Mouse (Mus musculus) hindbrain, postnatal 0 days (tissue): Measurements from ENCODE around the gene Serp1. TPM values are rescaled to one million over a fixed set of nuclear protein-coding genes. Genes with fewer than 3 reads are reported as not detected.
"Not testable (repeated sequence)": the region's sequence is repeated elsewhere in the genome, so short reads cannot be mapped to it uniquely, and the experiment has no call there.

Experiments used
- ATAC-seq: fragments of 200-750 bp; cut with Nextera tagmentation; 2 replicates; pipeline ENCODE4 v1.8.0; 2017; ENCODE audit warnings: mild to moderate bottlenecking, moderate TSS enrichment, moderate library complexity
- DNase-seq: peaks from one replicate; pipeline ENCODE4 v3.0.0-alpha.2; 2015; ENCODE audit warnings: low spot score
- H3K27ac ChIP-seq: fragments of 300-500 bp; sonication (generic); 2 replicates; pipeline ENCODE4 v1.5.1; 2014; ENCODE audit warnings: mild to moderate bottlenecking
- H3K27me3 ChIP-seq: fragments of 300-500 bp; sonication (generic); 2 replicates; pipeline ENCODE4 v1.6.1; 2014; ENCODE audit warnings: low read length, mixed read lengths; ENCODE audit not compliant: insufficient read depth
- H3K36me3 ChIP-seq: fragments of 300-500 bp; sonication (generic); 2 replicates; pipeline ENCODE4 v1.6.1; 2014; ENCODE audit warnings: low read length, mixed read lengths; ENCODE audit not compliant: insufficient read depth
- H3K4me1 ChIP-seq: fragments of 300-500 bp; sonication (generic); 2 replicates; pipeline ENCODE4 v1.6.1; 2014; ENCODE audit warnings: antibody characterized with exemption, low read length, mixed read lengths; ENCODE audit not compliant: insufficient read depth
- H3K4me2 ChIP-seq: fragments of 300-500 bp; sonication (generic); 2 replicates; pipeline ENCODE4 v1.6.1; 2014; ENCODE audit warnings: low read depth, mild to moderate bottlenecking, low read length, moderate library complexity, mixed read lengths
- H3K4me3 ChIP-seq: fragments of 300-500 bp; sonication (generic); 2 replicates; pipeline ENCODE4 v1.5.1; 2014; ENCODE audit warnings: low read length
- H3K9ac ChIP-seq: fragments of 300-500 bp; sonication (generic); replicated peaks from 2 replicates; pipeline ENCODE4 v1.6.1; 2014; ENCODE audit warnings: mild to moderate bottlenecking, low read length, moderate library complexity, mixed read lengths
- H3K9me3 ChIP-seq: fragments of 300-500 bp; sonication (generic); 2 replicates; pipeline ENCODE4 v1.6.1; 2016; ENCODE audit warnings: low read length, mixed read lengths
- CTCF ChIP-seq: IDR thresholded peaks from 2 replicates; pipeline ENCODE4 v1.5.1; 2016; ENCODE audit warnings: antibody characterized with exemption, control low read depth, low read depth
- WGBS: fragments of 180-500 bp; shearing (Covaris S2); extraction: QIAGEN DNeasy Blood & Tissue Kit; methylation state at CpG from one replicate; pipeline ENCODE4 v1.1.7; 2014; 5-methylcytosine and 5-hydroxymethylcytosine counted together
- polyA plus RNA-seq: library from polyadenylated mRNA; unstranded; fragments of >200 nt; fragmentation: Nextera tagmentation; extraction: Ambion mirVana; gene quantifications from 2 replicates; pipeline ENCODE4 v1.2.1, GENCODE M21; 2015
- total RNA-seq: library from RNA; depleted of rRNA; stranded (reverse); fragments of >200 nt; gene quantifications from 2 replicates; pipeline ENCODE4 v1.2.3, GENCODE M21; 2014; rRNA removed

Serp1 gene
- total and polyA plus RNA-seq, 2 experiments from 2014 or later: 49.9 to 63.2 TPM

- Histone ChIP-seq H3K4me2 (no peak overlapping the region), H3K4me1 (no peaks in the 10 kb centered on the region), H3K36me3 (no peaks in the 10 kb centered on the region), H3K4me3 (no peak overlapping the region), H3K9ac (no peak overlapping the region), H3K9me3 (no peaks in the 10 kb centered on the region), H3K27me3 (no peaks in the 10 kb centered on the region), H3K27ac (no peak overlapping the region)
- ATAC-seq (no peak; the same call in 1 of the 2 replicates), DNase-seq (peak; percentile 67)
- TF ChIP-seq CTCF: peak; percentile 73
- 72% methylated on average over 7 of the region's 7 CpGs for WGBS
These were observed 34.9 kb downstream of the Serp1 start for GRCm38 (mm10) chr3:58490787-58491186.

GRCm38 (mm10) chr3:58487999-58488775 is 37.5 kb downstream of the Serp1 start:
- TF ChIP-seq CTCF: peak; percentile 25; the same call in 1 of the 2 replicates
- H3K4me1 ChIP-seq: no peaks in the 10 kb centered on the region
- H3K27me3 ChIP-seq: no peaks in the 10 kb centered on the region
- H3K9me3 ChIP-seq: no peaks in the 10 kb centered on the region
- ATAC-seq (no peak), DNase-seq (no peak)
- 54% methylated on average over 7 of the region's 8 CpGs for WGBS
- no peak overlapping the region for H3K4me2 ChIP-seq
- no peak overlapping the region for H3K27ac ChIP-seq
- no peak overlapping the region for H3K4me3 ChIP-seq
- H3K9ac ChIP-seq: no peak overlapping the region
- H3K36me3 ChIP-seq: no peaks in the 10 kb centered on the region

- no peaks in the 10 kb centered on the region for H3K4me1 ChIP-seq
- DNase-seq (no peak), ATAC-seq (no peak)
- no peak overlapping the region for H3K4me3 ChIP-seq
- no peak overlapping the region for H3K9ac ChIP-seq
- H3K27me3 ChIP-seq: no peaks in the 10 kb centered on the region
- H3K9me3 ChIP-seq: no peaks in the 10 kb centered on the region
- WGBS: 71% methylated on average over 3 of the region's 3 CpGs
- TF ChIP-seq CTCF: peak; percentile 34
- H3K4me2 ChIP-seq: no peak overlapping the region
- H3K27ac ChIP-seq: no peak overlapping the region
- no peaks in the 10 kb centered on the region for H3K36me3 ChIP-seq
These were observed 38.6 kb downstream of the Serp1 start for GRCm38 (mm10) chr3:58487121-58487520.

GRCm38 (mm10) chr3:58485883-58486282 is 39.8 kb downstream of the Serp1 start:
- H3K9me3 ChIP-seq: no peaks in the 10 kb centered on the region
- H3K36me3 ChIP-seq: no peaks in the 10 kb centered on the region
- no peak for ATAC-seq
- H3K4me1 ChIP-seq: no peaks in the 10 kb centered on the region
- H3K9ac ChIP-seq: no peak overlapping the region
- peak; percentile 41; the same call in 1 of the 2 replicates for TF ChIP-seq CTCF
- no peak for DNase-seq
- H3K27me3 ChIP-seq: no peaks in the 10 kb centered on the region
- no peak overlapping the region for H3K4me2 ChIP-seq
- WGBS: 66% methylated on average over 7 of the region's 7 CpGs
- no peak overlapping the region for H3K4me3 ChIP-seq
- no peak overlapping the region for H3K27ac ChIP-seq

GRCm38 (mm10) chr3:58478755-58479455 is 46.8 kb downstream of the Serp1 start:
- H3K4me3 ChIP-seq: no peak overlapping the region
- H3K27ac ChIP-seq: no peak overlapping the region
- H3K9me3 ChIP-seq: no peaks in the 10 kb centered on the region
- no peak overlapping the region for H3K4me2 ChIP-seq
- ATAC-seq: no peak
- DNase-seq: no peak
- H3K9ac ChIP-seq: no peak overlapping the region
- no peaks in the 10 kb centered on the region for H3K27me3 ChIP-seq
- H3K4me1 ChIP-seq: no peaks in the 10 kb centered on the region
- no peaks in the 10 kb centered on the region for H3K36me3 ChIP-seq
- TF ChIP-seq CTCF: no peak
- WGBS: 85% methylated on average over 2 of the region's 2 CpGs

- not testable (repeated sequence) for H3K4me1 ChIP-seq, ATAC-seq, H3K4me3 ChIP-seq, H3K9me3 ChIP-seq, DNase-seq, H3K4me2 ChIP-seq, H3K9ac ChIP-seq, H3K27ac ChIP-seq, H3K36me3 ChIP-seq, H3K27me3 ChIP-seq
- 100% methylated on average over 1 of the region's 1 CpGs for WGBS
These were observed 50.4 kb downstream of the Serp1 start for GRCm38 (mm10) chr3:58475298-58475697.

Other genes with a start within 250 kb of the Serp1 start
- 39.0 and 40.4 TPM in 2 replicates for gene Tsc22d2, start 111.2 kb downstream of the Serp1 start, total RNA-seq
- gene Tsc22d2, start 111.2 kb downstream of the Serp1 start, polyA plus RNA-seq: 10.3 and 10.4 TPM in 2 replicates
- gene Eif2a, start 71 bp downstream of the Serp1 start, total RNA-seq: 36.9 and 38.9 TPM in 2 replicates
- 33.7 and 38.3 TPM in 2 replicates for gene Eif2a, start 71 bp downstream of the Serp1 start, polyA plus RNA-seq
- gene Selenot, start 50.7 kb upstream of the Serp1 start, total RNA-seq: 186 and 211 TPM in 2 replicates
- gene Selenot, start 50.7 kb upstream of the Serp1 start, polyA plus RNA-seq: 24.5 and 26.8 TPM in 2 replicates
- gene Erich6, start 111.3 kb upstream of the Serp1 start, total RNA-seq: 0.18 TPM in 1 of 2 replicates, not detected in the other
- gene Erich6, start 111.3 kb upstream of the Serp1 start, polyA plus RNA-seq: 0.42 and 0.44 TPM in 2 replicates
- gene Siah2, start 166.5 kb upstream of the Serp1 start, total RNA-seq: 22.5 and 29.4 TPM in 2 replicates
- gene Siah2, start 166.5 kb upstream of the Serp1 start, polyA plus RNA-seq: 11.9 and 13.4 TPM in 2 replicates